Mouse (Mus musculus): ENCODE results near the gene Ramp1. TPM values are rescaled to one million over a fixed set of nuclear protein-coding genes. Genes with fewer than 3 reads are reported as not detected.

The Ramp1 gene
- polyA plus RNA-seq, 1 experiment: 15.8 TPM

- Histone ChIP-seq H3K27me3 (ENCODE audit: control insufficient read depth, insufficient read depth, low read length) (no peaks in the 10 kb centered on the region), H3K4me1 (ENCODE audit: control insufficient read depth, insufficient read depth, insufficient read length) (0 out of 2 replicates have a peak, but pooled peaks cover 2% of the 10 kb centered on the region), H3K27ac (ENCODE audit: insufficient read depth, low read length) (no peak overlapping the region), H3K4me3 (ENCODE audit: extremely low read depth, insufficient read depth, insufficient read length) (no peak overlapping the region), H3K36me3 (ENCODE audit: control insufficient read depth, insufficient read depth, low read length) (no peaks in the 10 kb centered on the region)
- DNase-seq (ENCODE audit: low read depth in 1 of 2, low spot score in 2 of 2): no peak
- TF ChIP-seq POLR2A (IDR thresholded peaks at IDR 0.05; ENCODE audit: low read depth, low read length) (no peak), CTCF (IDR thresholded peaks at IDR 0.05; ENCODE audit: extremely low read depth, insufficient read depth, insufficient read length, insufficient replicate concordance) (no peak)
Measured at GRCm38 (mm10) chr1:91257918-91258317, 78.3 kb downstream of the Ramp1 start.

DNA sequence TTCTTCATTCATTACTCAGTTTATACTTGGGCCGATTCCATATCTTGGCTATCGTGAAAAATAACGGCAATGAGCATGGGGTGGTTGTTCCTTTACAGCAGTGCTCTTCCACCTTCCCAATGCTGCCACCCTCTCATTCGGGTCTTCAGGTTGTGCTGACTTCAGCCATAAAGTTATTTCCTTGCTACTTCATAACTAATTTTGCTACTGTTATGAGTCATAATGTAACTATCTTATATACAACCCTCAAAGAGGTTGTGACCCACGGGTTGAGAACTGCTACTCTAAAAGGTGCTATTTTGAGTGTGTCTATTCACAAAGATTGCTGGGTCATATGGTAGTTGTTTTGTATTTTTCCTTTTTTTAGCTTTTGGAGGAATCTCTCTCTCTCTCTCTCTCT lies 80.2 kb downstream of the Ramp1 start:
- DNase-seq (ENCODE audit: low read depth in 1 of 2, low spot score in 2 of 2): no peak
- Histone ChIP-seq H3K4me1 (ENCODE audit: control insufficient read depth, insufficient read depth, insufficient read length) (no peaks in the 10 kb centered on the region), H3K27ac (ENCODE audit: insufficient read depth, low read length) (no peak overlapping the region), H3K4me3 (ENCODE audit: extremely low read depth, insufficient read depth, insufficient read length) (no peak overlapping the region), H3K27me3 (ENCODE audit: control insufficient read depth, insufficient read depth, low read length) (no peaks in the 10 kb centered on the region), H3K36me3 (ENCODE audit: control insufficient read depth, insufficient read depth, low read length) (no peaks in the 10 kb centered on the region)
- 80% methylated on average over 5 of the region's 5 CpGs for WGBS
- no peak for TF ChIP-seq CTCF (IDR thresholded peaks at IDR 0.05; ENCODE audit: extremely low read depth, insufficient read depth, insufficient read length, insufficient replicate concordance)

DNA sequence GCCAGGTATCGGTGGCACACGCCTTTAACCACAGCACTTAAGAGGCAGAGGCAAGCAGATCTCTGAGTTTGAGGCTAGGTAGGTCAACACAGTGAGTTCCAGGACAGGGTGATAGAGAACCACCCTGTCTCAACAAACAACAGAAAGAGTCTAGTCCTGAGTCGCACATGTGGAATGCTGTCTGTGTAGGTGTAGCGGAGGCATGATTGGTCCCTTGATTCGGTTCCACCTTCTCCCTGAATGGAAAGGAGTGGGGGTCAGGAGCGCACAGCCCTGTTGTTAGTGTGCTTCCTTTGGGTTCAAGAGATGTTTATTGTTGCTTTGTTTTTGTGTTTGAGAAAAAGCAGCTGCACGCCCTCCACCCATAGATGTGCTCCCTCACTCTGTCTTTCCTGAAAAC lies 82.9 kb downstream of the Ramp1 start:
- Histone ChIP-seq H3K36me3 (ENCODE audit: control insufficient read depth, insufficient read depth, low read length) (peaks cover 6% of the 10 kb centered on the region; the same call in 1 of the 2 replicates), H3K27ac (ENCODE audit: insufficient read depth, low read length) (no peak overlapping the region), H3K4me3 (ENCODE audit: extremely low read depth, insufficient read depth, insufficient read length) (no peak overlapping the region), H3K4me1 (ENCODE audit: control insufficient read depth, insufficient read depth, insufficient read length) (no peaks in the 10 kb centered on the region), H3K27me3 (ENCODE audit: control insufficient read depth, insufficient read depth, low read length) (no peaks in the 10 kb centered on the region)
- DNase-seq (ENCODE audit: low read depth in 1 of 2, low spot score in 2 of 2): no peak
- TF ChIP-seq CTCF (IDR thresholded peaks at IDR 0.05; ENCODE audit: extremely low read depth, insufficient read depth, insufficient read length, insufficient replicate concordance) (no peak), POLR2A (IDR thresholded peaks at IDR 0.05; ENCODE audit: low read depth, low read length) (no peak)
- WGBS: 94% methylated on average over 7 of the region's 7 CpGs

DNA sequence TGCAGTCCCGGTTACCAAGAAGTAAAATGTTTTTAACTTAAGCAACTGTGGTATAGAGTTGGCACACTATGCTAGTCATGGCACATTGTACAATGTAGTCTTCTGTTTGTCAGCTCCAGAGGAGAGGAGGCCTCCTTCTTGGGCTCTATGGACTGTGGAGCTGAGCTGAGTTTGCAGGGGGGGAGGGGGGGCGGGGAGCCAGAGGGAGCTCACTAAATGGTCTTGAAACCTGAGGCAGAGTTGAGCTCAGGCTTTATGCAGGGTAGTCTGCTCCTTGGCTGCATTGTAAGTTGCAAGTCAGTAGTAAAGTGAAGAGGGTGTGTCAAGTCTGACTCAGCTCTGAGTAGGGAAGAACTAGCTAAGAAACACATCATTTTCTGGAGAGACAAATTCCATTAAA lies 92.6 kb downstream of the Ramp1 start:
- Histone ChIP-seq H3K27me3 (ENCODE audit: control insufficient read depth, insufficient read depth, low read length) (no peaks in the 10 kb centered on the region), H3K4me3 (ENCODE audit: extremely low read depth, insufficient read depth, insufficient read length) (no peak overlapping the region), H3K36me3 (ENCODE audit: control insufficient read depth, insufficient read depth, low read length) (peaks cover 8% of the 10 kb centered on the region; the same call in 1 of the 2 replicates), H3K27ac (ENCODE audit: insufficient read depth, low read length) (no peak overlapping the region), H3K4me1 (ENCODE audit: control insufficient read depth, insufficient read depth, insufficient read length) (no peaks in the 10 kb centered on the region)
- TF ChIP-seq POLR2A (IDR thresholded peaks at IDR 0.05; ENCODE audit: low read depth, low read length) (no peak), CTCF (IDR thresholded peaks at IDR 0.05; ENCODE audit: extremely low read depth, insufficient read depth, insufficient read length, insufficient replicate concordance) (no peak)
- WGBS: 92% methylated on average over 2 of the region's 2 CpGs
- no peak for DNase-seq (ENCODE audit: low read depth in 1 of 2, low spot score in 2 of 2)

Other genes starting within 250 kb of the Ramp1 start
- not detected in 2 replicates for gene Prlh, start 226.7 kb upstream of the Ramp1 start, polyA plus RNA-seq (2012; rRNA removed)
- 0.09 and 0.74 TPM in 2 replicates for gene Rab17, start 210.2 kb upstream of the Ramp1 start, polyA plus RNA-seq (2012; rRNA removed)
- 15.0 and 16.6 TPM in 2 replicates for gene Lrrfip1, start 181.1 kb upstream of the Ramp1 start, polyA plus RNA-seq (2012; rRNA removed)
- 0.05 TPM in 1 of 2 replicates, not detected in the other for gene Rbm44, start 34.7 kb upstream of the Ramp1 start, polyA plus RNA-seq (2012; rRNA removed)
- 28.6 and 31.8 TPM in 2 replicates for gene Ube2f, start 70.5 kb downstream of the Ramp1 start, polyA plus RNA-seq (2012; rRNA removed)
- 20.9 and 25.3 TPM in 2 replicates for gene Scly, start 118.5 kb downstream of the Ramp1 start, polyA plus RNA-seq (2012; rRNA removed)
- 0.06 and 0.07 TPM in 2 replicates for gene Espnl, start 142.3 kb downstream of the Ramp1 start, polyA plus RNA-seq (2012; rRNA removed)
- 0.75 and 0.84 TPM in 2 replicates for gene Klhl30, start 171.2 kb downstream of the Ramp1 start, polyA plus RNA-seq (2012; rRNA removed)
- 0.51 and 1.3 TPM in 2 replicates for gene Erfe, start 186.6 kb downstream of the Ramp1 start, polyA plus RNA-seq (2012; rRNA removed)
- gene Ilkap, start 219.0 kb downstream of the Ramp1 start, polyA plus RNA-seq (2012; rRNA removed): 43.9 and 46.7 TPM in 2 replicates
- 59.9 and 87.9 TPM in 2 replicates for gene Hes6, start 234.2 kb downstream of the Ramp1 start, polyA plus RNA-seq (2012; rRNA removed)